Mouse (Mus musculus): Measurements from ENCODE around the gene Mfn1. TPM values are rescaled to one million over a fixed set of nuclear protein-coding genes. Genes with fewer than 3 reads are reported as not detected.
A peak's percentile ranks its signal among the peaks of the same experiment; 100 is the strongest.

Gene Mfn1
- total and polyA plus RNA-seq, 3 experiments: 16.6 to 27.4 (median 25.6) TPM

DNA sequence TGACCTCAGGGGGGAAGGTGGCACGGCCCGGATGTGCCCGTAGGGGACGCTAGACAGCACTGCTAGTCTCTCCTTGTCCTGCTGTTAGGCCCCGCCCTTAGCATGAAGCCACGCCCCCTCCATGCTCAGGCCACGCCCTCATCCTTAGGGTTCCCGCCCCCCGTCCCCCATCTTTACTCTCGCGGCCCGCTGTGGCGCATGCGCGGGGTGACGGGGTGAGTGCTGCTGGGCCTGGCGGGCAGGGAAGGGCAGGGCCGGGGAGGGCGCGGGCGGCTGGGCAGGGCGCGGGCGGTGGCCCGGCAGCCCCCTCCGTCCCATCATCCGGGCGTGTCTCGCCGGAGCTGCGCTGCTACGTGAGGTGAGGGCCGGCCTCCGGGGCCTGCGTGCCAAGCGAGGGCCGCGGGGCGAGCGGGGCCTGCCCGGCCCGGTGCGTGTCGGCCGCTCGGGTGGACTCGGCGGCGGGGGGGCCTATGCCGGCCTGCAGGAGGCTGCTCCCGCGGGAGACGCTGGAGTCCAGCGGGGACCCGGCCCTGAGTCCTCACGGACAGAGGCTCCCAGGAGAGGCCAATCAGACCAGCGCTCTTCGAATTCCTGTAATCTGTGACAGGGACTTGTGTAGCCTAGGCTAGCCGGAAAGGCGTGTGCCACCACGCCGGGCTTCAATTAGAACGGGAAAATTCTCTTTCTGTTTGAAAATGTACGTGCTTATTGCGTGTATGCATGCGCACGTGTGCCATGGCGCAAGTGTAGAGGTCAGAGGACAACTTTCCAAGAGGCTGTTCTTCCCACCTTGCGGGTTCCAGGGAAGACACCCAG, 18.7 kb upstream of the Mfn1 start (continued):
- TF ChIP-seq MAZ (IDR thresholded peaks at IDR 0.05; ENCODE audit: low read depth, low read length) (no peak), MAX (IDR thresholded peaks at IDR 0.05; ENCODE audit: low read length) (peak; percentile 81), MYC (IDR thresholded peaks at IDR 0.05; ENCODE audit: low read depth, low read length) (peak; percentile 78; the same call in 1 of the 2 replicates), PAX5 (IDR thresholded peaks at IDR 0.05; ENCODE audit: low read length) (no peak), MAFK (IDR thresholded peaks at IDR 0.05; ENCODE audit: insufficient replicate concordance, low read length) (no peak), JUND (conservative IDR thresholded peaks at IDR 0.05; ENCODE audit: low read depth, low read length) (no peak), ZKSCAN1 (IDR thresholded peaks at IDR 0.05; ENCODE audit: borderline replicate concordance, low read depth, low read length) (no peak)

GRCm38 (mm10) chr3:32511191-32511550, 18.1 kb upstream of the Mfn1 start:
- peak overlapping the region; percentile 75 to 93 (median 78) for H3K4me3 ChIP-seq (replicated peaks in 1 of 3; ENCODE audit: low read depth in 2 of 3, low read length in 2 of 3, poor library complexity in 1 of 3)
- peak; percentile 68 for TF ChIP-seq NRF1 (IDR thresholded peaks at IDR 0.05; ENCODE audit: low read depth, low read length)
- no peak for TF ChIP-seq KAT2A (IDR thresholded peaks at IDR 0.05; ENCODE audit: insufficient replicate concordance, low read length)
- peaks cover 3 to 32% of the 10 kb centered on the region in 2 experiments for H3K4me1 ChIP-seq (ENCODE audit: control insufficient read depth in 1 of 2, insufficient read depth in 2 of 2)
- DNase-seq (ENCODE audit: extremely low read depth): peak; percentile 59
- no peaks in the 10 kb centered on the region for H3K9me3 ChIP-seq (replicated peaks; ENCODE audit: low read length)
- H3K9ac ChIP-seq (ENCODE audit: insufficient read depth, low read depth): peak overlapping the region; percentile 79
- dilution Hi-C loops (cut with MboI; ENCODE audit: extremely low pct_ligation_motif_present, extremely low pct_unique_long_range_greater_than_20kb, low sequenced_read_pairs): no loop called here
- in situ Hi-C loops (cut with MboI; ENCODE audit: low pct_ligation_motif_present, low pct_unique_long_range_greater_than_20kb, low sequenced_read_pairs): loop anchor here (25.0 kb wide), 1 partner anchor 724 kb away; no protein-coding TSS in a partner anchor
- H3K79me2 ChIP-seq (replicated peaks; ENCODE audit: control insufficient read depth, extremely low read depth, insufficient read depth, poor library complexity, severe bottlenecking): peaks cover 22% of the 10 kb centered on the region
- peaks cover 8 to 36% of the 10 kb centered on the region in 2 experiments for H3K36me3 ChIP-seq (replicated peaks in 1 of 2; ENCODE audit: control insufficient read depth in 1 of 2, insufficient read depth in 1 of 2, low read length in 1 of 2)
- peak overlapping the region; percentile 86 for H3K4me2 ChIP-seq (ENCODE audit: insufficient read depth, low read depth, poor library complexity, severe bottlenecking)
- H3K27me3 ChIP-seq (replicated peaks): no peaks in the 10 kb centered on the region
- no peak overlapping the region for H3K27ac ChIP-seq (ENCODE audit: insufficient read depth, low read depth)

GRCm38 (mm10) chr3:32512686-32513284, 16.5 kb upstream of the Mfn1 start:
- in situ Hi-C loops (cut with MboI; ENCODE audit: low pct_ligation_motif_present, low pct_unique_long_range_greater_than_20kb, low sequenced_read_pairs): loop anchor here (25.0 kb wide), 1 partner anchor 725 kb away; no protein-coding TSS in a partner anchor
- TF ChIP-seq CHD2 (IDR thresholded peaks at IDR 0.05; ENCODE audit: low read length): no peak
- TF ChIP-seq TBP (conservative IDR thresholded peaks at IDR 0.05; ENCODE audit: low read depth, low read length): no peak
- TF ChIP-seq SMC3 (IDR thresholded peaks at IDR 0.05; ENCODE audit: low read depth, low read length): no peak
- TF ChIP-seq RAD21 (IDR thresholded peaks at IDR 0.05; ENCODE audit: low read depth, low read length): no peak
- TF ChIP-seq BHLHE40 (IDR thresholded peaks at IDR 0.05; ENCODE audit: low read depth, low read length): no peak
- no peak for TF ChIP-seq ELF1 (IDR thresholded peaks at IDR 0.05; ENCODE audit: low read depth, low read length)
- TF ChIP-seq PAX5 (IDR thresholded peaks at IDR 0.05; ENCODE audit: low read length): no peak
- no peak for TF ChIP-seq EP300 (IDR thresholded peaks at IDR 0.05; ENCODE audit: low read length)
- TF ChIP-seq SIN3A (IDR thresholded peaks at IDR 0.05; ENCODE audit: low read length): no peak
- no peak for TF ChIP-seq CTCF (conservative IDR thresholded peaks at IDR 0.05 in 1 of 2, IDR thresholded peaks at IDR 0.05 in 1 of 2; ENCODE audit: low read depth in 2 of 2, low read length in 2 of 2)
- TF ChIP-seq MYC (IDR thresholded peaks at IDR 0.05; ENCODE audit: low read depth, low read length): no peak
- no peak for TF ChIP-seq CHD1 (IDR thresholded peaks at IDR 0.05; ENCODE audit: low read depth, low read length)
- no peak for TF ChIP-seq ZC3H11A (IDR thresholded peaks at IDR 0.05; ENCODE audit: low read depth, low read length)
- no peak for TF ChIP-seq POLR2AphosphoS2 (IDR thresholded peaks at IDR 0.05; ENCODE audit: low read depth, low read length)
- no peak for TF ChIP-seq NELFE (IDR thresholded peaks at IDR 0.05; ENCODE audit: low read depth, low read length)
- no peak for TF ChIP-seq ETS1 (conservative IDR thresholded peaks at IDR 0.05; ENCODE audit: low read depth, low read length)
- no peak for TF ChIP-seq MXI1 (IDR thresholded peaks at IDR 0.05; ENCODE audit: low read depth, low read length)
- no peak for TF ChIP-seq TCF12 (IDR thresholded peaks at IDR 0.05; ENCODE audit: low read depth, low read length)
- no peak for TF ChIP-seq UBTF (IDR thresholded peaks at IDR 0.05; ENCODE audit: low read depth, low read length)
- no peak for TF ChIP-seq GABPA (IDR thresholded peaks at IDR 0.05; ENCODE audit: insufficient replicate concordance, low read depth, low read length)
- H3K36me3 ChIP-seq (replicated peaks in 1 of 2; ENCODE audit: control insufficient read depth in 1 of 2, insufficient read depth in 1 of 2, low read length in 1 of 2): peaks cover 17 to 52% of the 10 kb centered on the region in 2 experiments
- H3K27ac ChIP-seq (ENCODE audit: insufficient read depth, low read depth): no peak overlapping the region
- dilution Hi-C loops (cut with MboI; ENCODE audit: extremely low pct_ligation_motif_present, extremely low pct_unique_long_range_greater_than_20kb, low sequenced_read_pairs): no loop called here
- H3K4me1 ChIP-seq (ENCODE audit: control insufficient read depth in 1 of 2, insufficient read depth in 2 of 2): peaks cover 3 to 32% of the 10 kb centered on the region in 2 experiments
- H3K9me3 ChIP-seq (replicated peaks; ENCODE audit: low read length): no peaks in the 10 kb centered on the region
- no peak overlapping the region for H3K9ac ChIP-seq (ENCODE audit: insufficient read depth, low read depth)
- no peak overlapping the region for H3K4me3 ChIP-seq (replicated peaks in 1 of 3; ENCODE audit: low read depth in 2 of 3, low read length in 2 of 3, poor library complexity in 1 of 3)
- H3K79me2 ChIP-seq (replicated peaks; ENCODE audit: control insufficient read depth, extremely low read depth, insufficient read depth, poor library complexity, severe bottlenecking): peaks cover 22% of the 10 kb centered on the region
- H3K27me3 ChIP-seq (replicated peaks): no peaks in the 10 kb centered on the region
- 0 out of 2 replicates have a peak overlapping the region, but pooled peaks have one; percentile 9 for H3K4me2 ChIP-seq (ENCODE audit: insufficient read depth, low read depth, poor library complexity, severe bottlenecking)
- no peak for DNase-seq (ENCODE audit: extremely low read depth)

Data from CH12.LX (cell line).